Mouse (Mus musculus) G1E (cell line): Measurements from ENCODE around the gene Pth1r. TPM values are rescaled to one million over a fixed set of nuclear protein-coding genes. Genes with fewer than 3 reads are reported as not detected.
A peak's percentile ranks its signal among the peaks of the same experiment; 100 is the strongest.

ENCODE experiments used
- ATAC-seq: 2 replicates; pipeline ENCODE4 v1.8.0; 2016; ENCODE audit warnings: mild to moderate bottlenecking; ENCODE audit not compliant: insufficient number of reproducible peaks, poor library complexity, low FRiP score, severe bottlenecking; ENCODE audit errors: extremely low read depth
- DNase-seq: peaks from one replicate; pipeline ENCODE4 v3.0.0; 2012; ENCODE audit warnings: low spot score
- H3K27me3 ChIP-seq: 2 replicates; pipeline ENCODE4 v1.6.1; 2012; ENCODE audit warnings: mild to moderate bottlenecking, low read length, inconsistent platforms; ENCODE audit not compliant: insufficient read depth
- H3K36me3 ChIP-seq: replicated peaks from 2 replicates; pipeline ENCODE3; 2012; ENCODE audit warnings: mild to moderate bottlenecking, inconsistent platforms
- H3K4me1 ChIP-seq: 2 replicates; pipeline ENCODE4 v1.6.1; 2012; ENCODE audit warnings: low read depth, low read length, inconsistent platforms, mixed read lengths; ENCODE audit not compliant: insufficient read depth
- H3K4me3 ChIP-seq: 2 replicates; pipeline ENCODE4 v1.5.1; 2012; ENCODE audit warnings: low read depth, mild to moderate bottlenecking, inconsistent platforms, low read length, moderate library complexity, mixed read lengths
- H3K9me3 ChIP-seq: replicated peaks from 2 replicates; pipeline ENCODE4 v1.6.1; 2012; ENCODE audit warnings: inconsistent platforms
- CTCF ChIP-seq: IDR thresholded peaks from 2 replicates; pipeline ENCODE4 v1.5.1; 2012; ENCODE audit warnings: low read depth, low read length, inconsistent platforms, mixed read lengths
- GATA1 ChIP-seq: IDR thresholded peaks from 2 replicates; pipeline ENCODE4 v1.6.1; 2012; ENCODE audit warnings: borderline replicate concordance, low read length, inconsistent platforms, mixed read lengths
- GATA2 ChIP-seq: IDR thresholded peaks from 2 replicates; pipeline ENCODE4 v1.6.1; 2012; ENCODE audit warnings: low read depth, low read length, inconsistent platforms, borderline replicate concordance
- POLR2AphosphoS5 ChIP-seq: IDR thresholded peaks from 2 replicates; pipeline ENCODE4 v1.6.1; 2012; ENCODE audit warnings: low read depth, low read length, inconsistent platforms; ENCODE audit not compliant: insufficient replicate concordance
- TAL1 ChIP-seq: conservative IDR thresholded peaks from 2 replicates; pipeline ENCODE4 v1.6.1; 2012; ENCODE audit warnings: low read depth, low read length, inconsistent platforms, mixed read lengths
- polyA plus RNA-seq: library from polyadenylated mRNA; stranded (reverse); fragments of >175 nt; gene quantifications from 2 replicates; pipeline ENCODE4 v1.2.3, GENCODE M21; 2012
- total RNA-seq, 2 experiments: library from RNA; stranded (forward) in 1 of 2; stranded (reverse) in 1 of 2; fragments of 200-1000 nt in 1 of 2; fragments of >200 nt in 1 of 2; fragmentation: Nextera tagmentation in 1 of 2; gene quantifications; 2 replicates each; pipeline ENCODE4 v1.2.3; 2014 to 2017

Gene Pth1r
- total and polyA plus RNA-seq, 3 experiments: 0.03 TPM; not detected in 2

- ATAC-seq (no peak), DNase-seq (no peak)
- Histone ChIP-seq H3K4me3 (no peak overlapping the region), H3K4me1 (peaks cover 43% of the 10 kb centered on the region), H3K9me3 (no peaks in the 10 kb centered on the region), H3K27me3 (no peaks in the 10 kb centered on the region), H3K36me3 (peaks cover 91% of the 10 kb centered on the region)
- TF ChIP-seq TAL1 (no peak), GATA2 (no peak)
These were observed 51.7 kb downstream of the Pth1r start for GRCm38 (mm10) chr9:110695165-110695755.

- DNase-seq: no peak
- H3K4me3 ChIP-seq: no peak overlapping the region
- peaks cover 92% of the 10 kb centered on the region for H3K36me3 ChIP-seq
These were observed 57.6 kb downstream of the Pth1r start for GRCm38 (mm10) chr9:110689261-110689779.

GRCm38 (mm10) chr9:110687846-110688245 lies 59.1 kb downstream of the Pth1r start:
- DNase-seq (no peak), ATAC-seq (no peak)
- Histone ChIP-seq H3K4me3 (no peak overlapping the region), H3K36me3 (peaks cover 91% of the 10 kb centered on the region), H3K9me3 (no peaks in the 10 kb centered on the region), H3K4me1 (peaks cover 46% of the 10 kb centered on the region), H3K27me3 (no peaks in the 10 kb centered on the region)
- TF ChIP-seq TAL1 (no peak), GATA2 (no peak), CTCF (no peak), GATA1 (no peak), POLR2AphosphoS5 (no peak)

More at GRCm38 (mm10) chr9:110689261-110689779, 57.6 kb downstream of the Pth1r start:
- H3K4me1 ChIP-seq: peaks cover 35% of the 10 kb centered on the region
- no peaks in the 10 kb centered on the region for H3K27me3 ChIP-seq
- ATAC-seq: no peak
- TF ChIP-seq CTCF (no peak), GATA2 (no peak), POLR2AphosphoS5 (no peak), GATA1 (no peak), TAL1 (no peak)
- H3K9me3 ChIP-seq: no peaks in the 10 kb centered on the region

GRCm38 (mm10) chr9:110687061-110687460 lies 59.9 kb downstream of the Pth1r start:
- TF ChIP-seq TAL1 (no peak), CTCF (no peak), POLR2AphosphoS5 (no peak), GATA1 (no peak)
- peaks cover 83% of the 10 kb centered on the region for H3K36me3 ChIP-seq
- no peaks in the 10 kb centered on the region for H3K27me3 ChIP-seq
- no peak for DNase-seq
- ATAC-seq: no peak
- H3K4me3 ChIP-seq: no peak overlapping the region
- H3K9me3 ChIP-seq: no peaks in the 10 kb centered on the region
- peaks cover 53% of the 10 kb centered on the region for H3K4me1 ChIP-seq

- peaks cover 57% of the 10 kb centered on the region for H3K4me1 ChIP-seq
- ATAC-seq: no peak
- DNase-seq: no peak
- H3K9me3 ChIP-seq: no peaks in the 10 kb centered on the region
- no peaks in the 10 kb centered on the region for H3K27me3 ChIP-seq
- H3K36me3 ChIP-seq: peaks cover 80% of the 10 kb centered on the region
- TF ChIP-seq GATA2: no peak
- TF ChIP-seq POLR2AphosphoS5: no peak
- TF ChIP-seq TAL1: no peak
- TF ChIP-seq CTCF: no peak
- no peak for TF ChIP-seq GATA1
- H3K4me3 ChIP-seq: no peak overlapping the region
These were observed 60.5 kb downstream of the Pth1r start for GRCm38 (mm10) chr9:110686472-110686871.

GRCm38 (mm10) chr9:110685591-110685990 lies 61.4 kb downstream of the Pth1r start:
- no peaks in the 10 kb centered on the region for H3K27me3 ChIP-seq
- peaks cover 65% of the 10 kb centered on the region for H3K4me1 ChIP-seq
- H3K4me3 ChIP-seq: peak overlapping the region; percentile 45; the same call in 1 of the 2 replicates
- peak; percentile 58 for DNase-seq
- TF ChIP-seq TAL1 (no peak), GATA2 (no peak), POLR2AphosphoS5 (no peak), CTCF (no peak), GATA1 (no peak)
- peak; percentile 91 for ATAC-seq
- H3K36me3 ChIP-seq: peaks cover 77% of the 10 kb centered on the region
- no peaks in the 10 kb centered on the region for H3K9me3 ChIP-seq

GRCm38 (mm10) chr9:110685187-110685586 lies 61.8 kb downstream of the Pth1r start:
- DNase-seq (no peak), ATAC-seq (no peak)
- no peaks in the 10 kb centered on the region for H3K27me3 ChIP-seq
- H3K4me3 ChIP-seq: peak overlapping the region; percentile 8; the same call in 1 of the 2 replicates
- TF ChIP-seq GATA2 (no peak), TAL1 (no peak), GATA1 (no peak), POLR2AphosphoS5 (no peak), CTCF (no peak)
- peaks cover 74% of the 10 kb centered on the region for H3K36me3 ChIP-seq
- no peaks in the 10 kb centered on the region for H3K9me3 ChIP-seq
- H3K4me1 ChIP-seq: peaks cover 65% of the 10 kb centered on the region
